Mouse (Mus musculus): ENCODE results near the gene Vrk2.
A peak's percentile ranks its signal among the peaks of the same experiment; 100 is the strongest.

DNA sequence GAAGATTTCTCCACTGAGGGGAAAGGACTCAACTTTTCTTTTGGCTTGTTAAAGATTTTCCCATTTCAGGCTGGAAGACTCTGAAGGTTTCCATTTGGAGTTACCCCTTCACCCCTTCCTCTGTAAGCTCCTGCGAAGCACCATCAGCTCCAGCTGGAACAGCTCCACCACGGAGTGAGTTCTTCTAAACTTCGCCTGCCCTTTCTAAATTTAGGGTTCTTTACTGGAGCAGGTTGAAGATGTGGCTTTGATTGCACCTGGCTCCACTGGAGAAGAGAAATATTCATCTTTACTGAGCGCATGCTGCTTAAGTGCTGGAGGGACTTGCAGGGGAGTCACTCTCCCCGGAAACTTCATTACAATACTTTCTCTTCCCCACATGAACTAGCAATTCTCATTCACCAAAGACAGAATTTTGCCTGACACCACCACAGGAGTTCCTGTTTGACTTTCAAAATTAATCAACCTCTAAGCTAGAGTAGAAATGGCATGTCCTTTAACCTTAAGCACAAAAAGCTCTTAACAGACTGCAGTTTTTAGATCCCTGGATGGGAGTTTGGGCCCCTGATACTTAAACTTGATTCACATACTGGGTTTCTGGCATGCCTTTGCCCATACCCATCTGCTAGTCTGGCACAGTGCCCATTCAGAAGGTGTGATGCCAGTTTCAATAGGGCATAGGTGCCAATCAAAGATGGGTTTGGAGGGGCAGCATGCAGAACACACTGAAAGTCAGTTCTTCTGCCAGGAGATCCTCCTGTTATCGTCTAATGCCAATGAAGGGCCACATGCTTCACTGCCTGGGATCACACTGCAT is 7.2 kb downstream of the Vrk2 start:
- TF ChIP-seq CTCF (conservative IDR thresholded peaks at IDR 0.05 in 1 of 2, IDR thresholded peaks at IDR 0.05 in 1 of 2; ENCODE audit: low read depth in 2 of 2, low read length in 2 of 2) (no peak), POLR2A (IDR thresholded peaks at IDR 0.05; ENCODE audit: low read depth, low read length) (0 out of 2 replicates have a peak, but pooled peaks have one; percentile 27), RAD21 (IDR thresholded peaks at IDR 0.05; ENCODE audit: low read depth, low read length) (no peak; the same call in none of the 2 replicates), MYC (IDR thresholded peaks at IDR 0.05; ENCODE audit: low read depth, low read length) (peak; percentile 92), HCFC1 (IDR thresholded peaks at IDR 0.05; ENCODE audit: low read depth, low read length) (peak; percentile 63; the same call in 1 of the 2 replicates), EP300 (IDR thresholded peaks at IDR 0.05; ENCODE audit: low read length) (peak; percentile 99)

Data from CH12.LX (cell line).